Mouse (Mus musculus) forebrain, embryonic 11.5 days (tissue): ENCODE measurements around the gene Tmem45a2. TPM values are rescaled to one million over a fixed set of nuclear protein-coding genes. Genes with fewer than 3 reads are reported as not detected.
"Not testable (repeated sequence)": the region's sequence is repeated elsewhere in the genome, so short reads cannot be mapped to it uniquely, and the experiment has no call there.

Experiments used
- ATAC-seq: fragments of 200-750 bp; cut with Nextera tagmentation; replicated peaks from 2 replicates; pipeline ENCODE4 v1.8.0; 2017; ENCODE audit warnings: moderate TSS enrichment; ENCODE audit not compliant: low FRiP score
- DNase-seq: peaks from one replicate; pipeline ENCODE4 v3.0.0-alpha.2; 2017; ENCODE audit warnings: low spot score
- H3K27ac ChIP-seq: fragments of 300-500 bp; sonication (generic); 2 replicates; pipeline ENCODE4 v1.5.1; 2014; ENCODE audit warnings: low read depth, low read length
- H3K27me3 ChIP-seq: fragments of 300-500 bp; sonication (generic); 2 replicates; pipeline ENCODE4 v1.6.1; 2014; ENCODE audit warnings: mild to moderate bottlenecking, low read length, mixed read lengths; ENCODE audit not compliant: control insufficient read depth, insufficient read depth
- H3K36me3 ChIP-seq: fragments of 300-500 bp; sonication (generic); 2 replicates; pipeline ENCODE4 v1.6.1; 2014; ENCODE audit warnings: mild to moderate bottlenecking, low read length, moderate library complexity, mixed read lengths; ENCODE audit not compliant: control insufficient read depth, insufficient read depth
- H3K4me1 ChIP-seq: fragments of 300-500 bp; sonication (generic); replicated peaks from 2 replicates; pipeline ENCODE4 v1.6.1; 2014; ENCODE audit warnings: low read length, mixed read lengths; ENCODE audit not compliant: control insufficient read depth, insufficient read depth
- H3K4me2 ChIP-seq: fragments of 300-500 bp; sonication (generic); 2 replicates; pipeline ENCODE4 v1.6.1; 2014; ENCODE audit warnings: low read depth, mild to moderate bottlenecking, low read length, moderate library complexity, mixed read lengths; ENCODE audit not compliant: severe bottlenecking
- H3K4me3 ChIP-seq: fragments of 300-500 bp; sonication (generic); 2 replicates; pipeline ENCODE4 v1.5.1; 2014; ENCODE audit warnings: low read depth, low read length
- H3K9ac ChIP-seq: fragments of 300-500 bp; sonication (generic); 2 replicates; pipeline ENCODE4 v1.6.1; 2014; ENCODE audit warnings: low read length
- H3K9me3 ChIP-seq: fragments of 300-500 bp; sonication (generic); 2 replicates; pipeline ENCODE4 v1.6.1; 2016; ENCODE audit warnings: low read length, mixed read lengths; ENCODE audit not compliant: control insufficient read depth
- WGBS: fragments of 180-500 bp; shearing (Covaris S2); extraction: QIAGEN DNeasy Blood & Tissue Kit; methylation state at CpG from one replicate; pipeline ENCODE4 v1.1.7; 2014; 5-methylcytosine and 5-hydroxymethylcytosine counted together
- polyA plus RNA-seq: library from polyadenylated mRNA; unstranded; fragments of >200 nt; fragmentation: Nextera tagmentation; extraction: Ambion mirVana; gene quantifications from 2 replicates; pipeline ENCODE4 v1.2.1, GENCODE M21; 2014

The Tmem45a2 gene
- polyA plus RNA-seq, 1 experiment from 2014 or later = not detected

GRCm38 (mm10) chr16:57092460-57092859 lies 21.3 kb upstream of the Tmem45a2 start:
- DNase-seq = peak; percentile 63
- Histone ChIP-seq H3K4me2 (no peak overlapping the region), H3K4me1 (no peaks in the 10 kb centered on the region), H3K27ac (no peak overlapping the region), H3K36me3 (no peaks in the 10 kb centered on the region), H3K4me3 (no peak overlapping the region), H3K9me3 (no peaks in the 10 kb centered on the region), H3K27me3 (no peaks in the 10 kb centered on the region), H3K9ac (no peak overlapping the region)
- 53% methylated on average over 4 of the region's 4 CpGs for WGBS
- peak; percentile 51; the same call in 1 of the 2 replicates for ATAC-seq

GRCm38 (mm10) chr16:57079577-57079976 lies 8.4 kb upstream of the Tmem45a2 start:
- H3K9me3 ChIP-seq = no peaks in the 10 kb centered on the region
- no peak overlapping the region for H3K4me3 ChIP-seq
- ATAC-seq = no peak
- H3K36me3 ChIP-seq = no peaks in the 10 kb centered on the region
- no peak overlapping the region for H3K27ac ChIP-seq
- 83% methylated on average over 4 of the region's 4 CpGs for WGBS
- no peak overlapping the region for H3K9ac ChIP-seq
- no peak for DNase-seq
- no peaks in the 10 kb centered on the region for H3K4me1 ChIP-seq
- no peaks in the 10 kb centered on the region for H3K27me3 ChIP-seq
- H3K4me2 ChIP-seq = no peak overlapping the region

- Histone ChIP-seq H3K4me2 (no peak overlapping the region), H3K4me3 (no peak overlapping the region), H3K9ac (no peak overlapping the region), H3K9me3 (no peaks in the 10 kb centered on the region), H3K27me3 (no peaks in the 10 kb centered on the region), H3K36me3 (no peaks in the 10 kb centered on the region), H3K4me1 (no peaks in the 10 kb centered on the region), H3K27ac (no peak overlapping the region)
- no peak for DNase-seq
- no peak for ATAC-seq
- WGBS = 78% methylated on average over 7 of the region's 7 CpGs
These were observed 4.8 kb upstream of the Tmem45a2 start for GRCm38 (mm10) chr16:57075986-57076385.

- H3K9ac ChIP-seq = no peak overlapping the region
- H3K36me3 ChIP-seq = no peaks in the 10 kb centered on the region
- 93% methylated on average over 3 of the region's 3 CpGs for WGBS
- no peaks in the 10 kb centered on the region for H3K9me3 ChIP-seq
- H3K4me2 ChIP-seq = no peak overlapping the region
- H3K27me3 ChIP-seq = no peaks in the 10 kb centered on the region
- H3K4me3 ChIP-seq = no peak overlapping the region
- H3K4me1 ChIP-seq = no peaks in the 10 kb centered on the region
- DNase-seq = no peak
- no peak for ATAC-seq
- H3K27ac ChIP-seq = no peak overlapping the region
These were observed 9.1 kb downstream of the Tmem45a2 start for GRCm38 (mm10) chr16:57062045-57062444.

- ATAC-seq = no peak
These were observed 14.2 kb downstream of the Tmem45a2 start for GRCm38 (mm10) chr16:57056995-57057394.

GRCm38 (mm10) chr16:57049974-57050373 lies 21.2 kb downstream of the Tmem45a2 start:
- Histone ChIP-seq H3K4me2 (no peak overlapping the region), H3K27ac (no peak overlapping the region), H3K4me3 (no peak overlapping the region), H3K27me3 (no peaks in the 10 kb centered on the region), H3K9ac (no peak overlapping the region), H3K4me1 (no peaks in the 10 kb centered on the region), H3K9me3 (no peaks in the 10 kb centered on the region), H3K36me3 (no peaks in the 10 kb centered on the region)
- 90% methylated on average over 3 of the region's 3 CpGs for WGBS
- ATAC-seq (no peak), DNase-seq (no peak)

More at GRCm38 (mm10) chr16:57056995-57057394, 14.2 kb downstream of the Tmem45a2 start:
- Histone ChIP-seq H3K27me3 (no peaks in the 10 kb centered on the region), H3K36me3 (no peaks in the 10 kb centered on the region), H3K9ac (no peak overlapping the region), H3K9me3 (no peaks in the 10 kb centered on the region), H3K4me3 (no peak overlapping the region), H3K27ac (no peak overlapping the region), H3K4me2 (no peak overlapping the region), H3K4me1 (no peaks in the 10 kb centered on the region)
- DNase-seq = no peak
- 88% methylated on average over 4 of the region's 4 CpGs for WGBS

GRCm38 (mm10) chr16:57038600-57038999 lies 32.6 kb downstream of the Tmem45a2 start:
- Histone ChIP-seq H3K27ac (no peak overlapping the region), H3K4me1 (no peaks in the 10 kb centered on the region), H3K9ac (no peak overlapping the region), H3K9me3 (no peaks in the 10 kb centered on the region), H3K27me3 (no peaks in the 10 kb centered on the region), H3K4me3 (no peak overlapping the region), H3K36me3 (no peaks in the 10 kb centered on the region), H3K4me2 (no peak overlapping the region)
- DNase-seq (no peak), ATAC-seq (no peak)
- WGBS = 70% methylated on average over 5 of the region's 5 CpGs

GRCm38 (mm10) chr16:57030150-57030885 lies 40.9 kb downstream of the Tmem45a2 start:
- ATAC-seq (no peak), DNase-seq (no peak)
- Histone ChIP-seq H3K9ac (no peak overlapping the region), H3K4me3 (no peak overlapping the region), H3K27ac (no peak overlapping the region), H3K9me3 (no peaks in the 10 kb centered on the region), H3K27me3 (no peaks in the 10 kb centered on the region), H3K36me3 (no peaks in the 10 kb centered on the region), H3K4me2 (no peak overlapping the region), H3K4me1 (no peaks in the 10 kb centered on the region)
- 81% methylated on average over 7 of the region's 7 CpGs for WGBS

- H3K27me3 ChIP-seq, DNase-seq, H3K27ac ChIP-seq, H3K9me3 ChIP-seq, ATAC-seq, H3K36me3 ChIP-seq, H3K4me1 ChIP-seq, H3K9ac ChIP-seq, H3K4me2 ChIP-seq, H3K4me3 ChIP-seq: not testable (repeated sequence)
- 89% methylated on average over 9 of the region's 9 CpGs for WGBS
These were observed 72.9 kb downstream of the Tmem45a2 start for GRCm38 (mm10) chr16:56998283-56998682.
